7 mouse cellular contexts compared by ENCODE assay signal in the genomic region with DNA sequence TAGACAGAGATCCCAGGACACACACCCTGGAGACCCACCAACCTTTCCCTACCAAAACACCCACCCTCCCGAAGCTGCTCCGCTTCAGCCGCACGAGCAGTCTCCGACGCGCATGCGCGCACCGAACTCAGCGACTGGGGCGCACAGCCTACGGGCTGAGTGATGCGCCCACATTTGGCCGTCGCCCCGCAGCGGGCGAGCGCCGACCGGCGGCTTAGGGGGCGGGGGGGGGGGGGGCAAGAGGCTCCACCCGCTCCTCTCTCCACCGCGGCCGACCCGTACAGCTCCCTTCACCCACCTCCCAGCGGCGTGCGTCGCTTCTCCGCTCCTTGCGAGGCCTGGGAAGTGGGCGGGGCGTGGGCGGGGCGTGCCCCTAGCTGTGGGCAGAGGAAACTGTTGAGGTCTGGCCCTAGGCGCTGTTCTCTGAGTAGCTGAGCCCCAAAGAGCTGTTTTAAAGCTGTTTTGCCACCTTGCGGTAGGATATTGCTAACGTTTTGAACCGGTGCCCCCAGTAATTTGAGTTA. TPM values are rescaled to one million over a fixed set of nuclear protein-coding genes. Genes with fewer than 3 reads are reported as not detected.
DNase-seq lines count a peak whose midpoint lies in the region; ATAC-seq and TF ChIP-seq lines count a peak whose summit lies in the region.

A gene (minus strand): TSS at position 356 of the 524 bp plus-strand sequence.

- TF ChIP-seq CTCF in kidney, adult 2 months (conservative IDR thresholded peaks at IDR 0.05; ENCODE audit: insufficient read depth, insufficient read length, low read depth, low read length), result peak; percentile 63
- peak; percentile 28; the same call in 1 of the 2 replicates for TF ChIP-seq CTCF in spleen, adult 2 months (IDR thresholded peaks at IDR 0.05; ENCODE audit: extremely low read depth, insufficient read depth, insufficient read length, insufficient replicate concordance)

- H3K4me2 ChIP-seq in embryonic facial prominence, embryonic 11.5 days (ENCODE audit: low read depth, low read length), result peak within 1 kb of the TSS; percentile 32
- peak within 1 kb of the TSS; percentile 57 for H3K4me2 ChIP-seq in limb, embryonic 12.5 days
- H3K4me2 ChIP-seq in midbrain, embryonic 15.5 days, result peak within 1 kb of the TSS; percentile 55

- no peaks in the 10 kb centered on the region for H3K27me3 ChIP-seq in embryonic facial prominence, embryonic 11.5 days (ENCODE audit: control insufficient read depth, insufficient read depth, low read length)
- no peaks in the 10 kb centered on the region for H3K27me3 ChIP-seq in kidney, adult 2 months (replicated peaks; ENCODE audit: control insufficient read depth, insufficient read depth, low read length)
- H3K27me3 ChIP-seq in limb, embryonic 12.5 days, result no peaks in the 10 kb centered on the region
- no peaks in the 10 kb centered on the region for H3K27me3 ChIP-seq in midbrain, embryonic 15.5 days (replicated peaks)
- H3K27me3 ChIP-seq in spleen, adult 2 months (ENCODE audit: control insufficient read depth, insufficient read depth, low read length), result no peaks in the 10 kb centered on the region

- ATAC-seq in embryonic facial prominence, embryonic 11.5 days (replicated peaks; ENCODE audit: insufficient number of reproducible peaks, low FRiP score, low TSS enrichment, low read depth), result peak; percentile 99
- peak; percentile 98 for ATAC-seq in limb, embryonic 12.5 days (ENCODE audit: insufficient number of reproducible peaks, insufficient read depth, low FRiP score, low TSS enrichment, low read depth)
- ATAC-seq in midbrain, embryonic 15.5 days (replicated peaks), result peak; percentile 99

- under 1% methylated on average over 27 of the region's 43 CpGs for WGBS in embryonic facial prominence, embryonic 11.5 days
- WGBS in kidney, adult 2 months, result under 1% methylated on average over 41 of the region's 43 CpGs
- under 1% methylated on average over 30 of the region's 43 CpGs for WGBS in limb, embryonic 12.5 days
- under 1% methylated on average over 39 of the region's 43 CpGs for WGBS in midbrain, embryonic 15.5 days
- under 1% methylated on average over 43 of the region's 43 CpGs for WGBS in spleen, adult 2 months

- no peaks in the 10 kb centered on the region for H3K4me1 ChIP-seq in embryonic facial prominence, embryonic 11.5 days (ENCODE audit: control insufficient read depth, insufficient read depth, low read length)
- H3K4me1 ChIP-seq in kidney, adult 2 months (ENCODE audit: control insufficient read depth, insufficient read depth, low read length), result peaks cover 5% of the 10 kb centered on the region; the same call in 1 of the 2 replicates
- H3K4me1 ChIP-seq in limb, embryonic 12.5 days (replicated peaks), result peaks cover 11% of the 10 kb centered on the region
- H3K4me1 ChIP-seq in midbrain, embryonic 15.5 days, result peaks cover 14% of the 10 kb centered on the region
- H3K4me1 ChIP-seq in spleen, adult 2 months (ENCODE audit: control insufficient read depth, insufficient read depth, insufficient read length), result 0 out of 2 replicates have a peak, but pooled peaks cover 4% of the 10 kb centered on the region

- DNase-seq in adrenal gland, postnatal 14 days, result peak; percentile 93
- peak; percentile 94 for DNase-seq in embryonic facial prominence, embryonic 11.5 days (ENCODE audit: low spot score)
- DNase-seq in heart, adult 18-20 months, result peak; percentile 87 to 90
- DNase-seq in kidney, adult 2 months, result peak; percentile 89
- peak; percentile 75 to 90 for DNase-seq in spleen, adult 2 months (ENCODE audit: low read depth in 1 of 2, low spot score in 2 of 2)

- TF ChIP-seq POLR2A in kidney, adult 2 months (IDR thresholded peaks at IDR 0.05; ENCODE audit: low read depth, low read length), result no peak
- TF ChIP-seq POLR2A in spleen, adult 2 months (IDR thresholded peaks at IDR 0.05; ENCODE audit: low read depth, low read length), result no peak

- H3K9me3 ChIP-seq in embryonic facial prominence, embryonic 11.5 days (replicated peaks; ENCODE audit: control insufficient read depth, low read length), result no peaks in the 10 kb centered on the region
- no peaks in the 10 kb centered on the region for H3K9me3 ChIP-seq in limb, embryonic 12.5 days
- no peaks in the 10 kb centered on the region for H3K9me3 ChIP-seq in midbrain, embryonic 15.5 days

- peaks cover 2% of the 10 kb centered on the region; the same call in 1 of the 2 replicates for H3K36me3 ChIP-seq in embryonic facial prominence, embryonic 11.5 days (replicated peaks; ENCODE audit: control insufficient read depth, insufficient read depth, low read depth, low read length)
- H3K36me3 ChIP-seq in kidney, adult 2 months (ENCODE audit: control insufficient read depth, insufficient read depth, low read length), result no peaks in the 10 kb centered on the region
- peaks cover 32% of the 10 kb centered on the region for H3K36me3 ChIP-seq in limb, embryonic 12.5 days
- no peaks in the 10 kb centered on the region for H3K36me3 ChIP-seq in midbrain, embryonic 15.5 days (replicated peaks)
- H3K36me3 ChIP-seq in spleen, adult 2 months (ENCODE audit: control insufficient read depth, insufficient read depth, low read length), result no peaks in the 10 kb centered on the region

- no peak within 1 kb of the TSS for H3K27ac ChIP-seq in embryonic facial prominence, embryonic 11.5 days (replicated peaks; ENCODE audit: low read depth, low read length)
- H3K27ac ChIP-seq in kidney, adult 2 months (ENCODE audit: insufficient read depth, low read depth, low read length), result no peak within 1 kb of the TSS
- peak within 1 kb of the TSS; percentile 86 for H3K27ac ChIP-seq in limb, embryonic 12.5 days
- H3K27ac ChIP-seq in midbrain, embryonic 15.5 days, result peak within 1 kb of the TSS; percentile 88
- H3K27ac ChIP-seq in spleen, adult 2 months (ENCODE audit: insufficient read depth, low read length), result peak within 1 kb of the TSS; percentile 43; the same call in 1 of the 2 replicates

- H3K9ac ChIP-seq in embryonic facial prominence, embryonic 11.5 days (replicated peaks; ENCODE audit: low read length), result peak within 1 kb of the TSS; percentile 56
- H3K9ac ChIP-seq in limb, embryonic 12.5 days (replicated peaks), result peak within 1 kb of the TSS; percentile 66
- H3K9ac ChIP-seq in midbrain, embryonic 15.5 days, result peak within 1 kb of the TSS; percentile 62

- peak within 1 kb of the TSS; percentile 45 for H3K4me3 ChIP-seq in embryonic facial prominence, embryonic 11.5 days (ENCODE audit: low read depth, low read length)
- H3K4me3 ChIP-seq in kidney, adult 2 months (ENCODE audit: insufficient read depth, low read depth, low read length), result peak within 1 kb of the TSS; percentile 46
- H3K4me3 ChIP-seq in limb, embryonic 12.5 days (replicated peaks), result peak within 1 kb of the TSS; percentile 58
- H3K4me3 ChIP-seq in midbrain, embryonic 15.5 days, result peak within 1 kb of the TSS; percentile 63
- H3K4me3 ChIP-seq in spleen, adult 2 months (ENCODE audit: extremely low read depth, insufficient read depth, insufficient read length), result peak within 1 kb of the TSS; percentile 64

RNA-seq across cellular contexts. Expression of the gene that starts here (rescaled TPM):
- total RNA-seq in adrenal gland, postnatal 14 days (2021), result 3.9 and 5.2 TPM in 2 replicates
- polyA plus RNA-seq in embryonic facial prominence, embryonic 11.5 days (2014; fragmentation: Nextera tagmentation; extraction: Ambion mirVana), result 7.1 TPM in 2 replicates
- 1 to 10 TPM; 1.9 to 2.2 TPM for total RNA-seq in heart, adult 18-20 months (2021)
- 1.6 and 1.7 TPM in 2 replicates for polyA plus RNA-seq in kidney, adult 2 months (2012; rRNA removed)
- polyA plus RNA-seq in limb, embryonic 12.5 days (2016; fragmentation: Nextera tagmentation; extraction: Ambion mirVana), result 7.2 and 7.4 TPM in 2 replicates
- polyA plus RNA-seq in midbrain, embryonic 15.5 days (2015; fragmentation: Nextera tagmentation; extraction: Ambion mirVana), result 6.9 and 7.6 TPM in 2 replicates
- polyA plus RNA-seq in spleen, adult 2 months (2012; rRNA removed), result 0.74 and 1.0 TPM in 2 replicates

Comparison
In these comparisons a context has a peak if more than half of its experiments do, and no peak if none do; other contexts are left out.
1. H3K27ac ChIP-seq: peak in limb, embryonic 12.5 days (single experiment), midbrain, embryonic 15.5 days (single experiment) and spleen, adult 2 months (single experiment); none in embryonic facial prominence, embryonic 11.5 days (single experiment) and kidney, adult 2 months (single experiment).
2. Peak in every context shown above with its lines, with median percentiles within 50 percentile points of each other: DNase-seq, ATAC-seq, H3K4me2 ChIP-seq, H3K4me3 ChIP-seq and H3K9ac ChIP-seq.